Mouse (Mus musculus) cerebellum, adult 2 months (tissue): ENCODE measurements at regions not wholly inside any gene's neighbourhood (a gene's known extent, or its start where the extent isn't known, plus 50 kb on each side); places are given as distances from the start of the nearest gene placed in this dataset.
A peak's percentile ranks its signal among the peaks of the same experiment; 100 is the strongest.
"Not testable (repeated sequence)": the region's sequence is repeated elsewhere in the genome, so short reads cannot be mapped to it uniquely, and the experiment has no call there.

Experiments used
- DNase-seq, 2 experiments: peaks; one replicate each; pipeline ENCODE4 v3.0.0; 2021
- H3K27ac ChIP-seq: fragments of 200-500 bp; 2 replicates; pipeline ENCODE4 v1.5.1; 2012; ENCODE audit warnings: low read length, control low read depth, inconsistent platforms; ENCODE audit not compliant: insufficient read depth
- H3K27me3 ChIP-seq: fragments of 200-500 bp; 2 replicates; pipeline ENCODE4 v1.6.1; 2012; ENCODE audit warnings: inconsistent platforms, mild to moderate bottlenecking, low read length, moderate library complexity; ENCODE audit not compliant: control insufficient read depth, insufficient read depth
- H3K4me1 ChIP-seq: fragments of 200-500 bp; 2 replicates; pipeline ENCODE4 v1.6.1; 2011; ENCODE audit warnings: low read length; ENCODE audit not compliant: control insufficient read depth, insufficient read depth
- H3K4me3 ChIP-seq: fragments of 200-500 bp; replicated peaks from 2 replicates; pipeline ENCODE3; 2011; ENCODE audit warnings: mild to moderate bottlenecking, low read depth, low read length, control low read depth; ENCODE audit not compliant: insufficient read depth
- CTCF ChIP-seq: fragments of 200-500 bp; IDR thresholded peaks from 2 replicates; pipeline ENCODE4 v1.5.1; 2011; ENCODE audit warnings: low read depth, mild to moderate bottlenecking, control low read depth, low read length, moderate library complexity, borderline replicate concordance; ENCODE audit not compliant: insufficient read depth
- POLR2A ChIP-seq: fragments of 200-500 bp; IDR thresholded peaks from 2 replicates; pipeline ENCODE4 v1.6.1; 2011; ENCODE audit warnings: low read length, control low read depth, borderline replicate concordance; ENCODE audit not compliant: insufficient read depth
- WGBS: fragments of 180-500 bp; shearing (Covaris S2); methylation state at CpG from one replicate; pipeline ENCODE4 v1.1.7; 2018; 5-methylcytosine and 5-hydroxymethylcytosine counted together

DNA sequence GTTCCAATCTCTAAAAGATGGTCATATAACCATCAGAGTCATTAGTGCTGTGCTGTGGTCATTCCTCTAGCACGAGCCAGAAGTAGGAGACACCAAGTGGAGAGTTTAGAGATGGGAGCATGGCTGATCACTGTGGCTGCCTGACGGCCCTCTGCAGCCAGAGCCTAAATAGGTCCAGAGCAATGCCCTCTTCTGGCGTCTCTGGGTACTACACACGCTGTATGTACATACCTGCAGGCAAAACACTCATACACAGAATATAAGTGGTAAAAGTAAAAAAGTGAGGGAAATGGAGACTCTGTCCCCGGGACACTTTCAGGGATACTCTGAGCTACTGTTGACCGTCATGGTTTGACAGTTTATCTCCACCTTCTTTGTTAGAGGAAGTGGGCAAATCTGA, 91.4 kb downstream of the Gm21738 start:
- Histone ChIP-seq H3K4me1 (no peaks in the 10 kb centered on the region), H3K27ac (no peak overlapping the region), H3K4me3 (no peak overlapping the region), H3K27me3 (no peaks in the 10 kb centered on the region)
- DNase-seq: no peak
- TF ChIP-seq CTCF: no peak
- no peak for TF ChIP-seq POLR2A
- WGBS: 79% methylated on average over 6 of the region's 6 CpGs

DNA sequence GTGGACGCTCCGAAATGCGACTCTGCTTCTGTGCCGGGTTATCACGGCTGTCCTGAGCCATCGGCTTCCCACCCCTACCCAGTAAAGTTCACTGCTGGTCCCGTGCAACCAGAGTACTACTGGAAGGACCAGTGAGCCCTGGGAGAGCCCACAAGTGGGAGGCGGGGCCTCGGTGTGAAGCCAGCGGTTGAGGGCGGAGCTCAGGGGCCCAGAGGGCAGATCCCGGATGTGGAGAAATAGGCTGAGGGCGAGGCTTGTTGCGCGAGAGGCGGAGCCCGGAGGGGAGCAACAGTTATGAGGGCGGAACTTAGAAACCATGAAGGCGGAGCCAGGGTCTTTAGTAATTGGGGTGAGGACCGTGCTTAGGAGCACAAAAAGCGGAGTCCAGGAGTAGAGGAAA, 107.1 kb downstream of the Gm21738 start:
- Histone ChIP-seq H3K27me3 (no peaks in the 10 kb centered on the region; the same call in 1 of the 2 replicates), H3K27ac (no peak overlapping the region), H3K4me3 (no peak overlapping the region), H3K4me1 (no peaks in the 10 kb centered on the region)
- DNase-seq: no peak
- TF ChIP-seq CTCF: no peak
- TF ChIP-seq POLR2A: no peak
- 81% methylated on average over 21 of the region's 21 CpGs for WGBS

GRCm38 (mm10) chr14:19302859-19303258, 115.9 kb downstream of the Gm21738 start:
- H3K27me3 ChIP-seq, H3K4me3 ChIP-seq, DNase-seq, H3K27ac ChIP-seq, H3K4me1 ChIP-seq: not testable (repeated sequence)
- WGBS: 49% methylated on average over 4 of the region's 4 CpGs

DNA sequence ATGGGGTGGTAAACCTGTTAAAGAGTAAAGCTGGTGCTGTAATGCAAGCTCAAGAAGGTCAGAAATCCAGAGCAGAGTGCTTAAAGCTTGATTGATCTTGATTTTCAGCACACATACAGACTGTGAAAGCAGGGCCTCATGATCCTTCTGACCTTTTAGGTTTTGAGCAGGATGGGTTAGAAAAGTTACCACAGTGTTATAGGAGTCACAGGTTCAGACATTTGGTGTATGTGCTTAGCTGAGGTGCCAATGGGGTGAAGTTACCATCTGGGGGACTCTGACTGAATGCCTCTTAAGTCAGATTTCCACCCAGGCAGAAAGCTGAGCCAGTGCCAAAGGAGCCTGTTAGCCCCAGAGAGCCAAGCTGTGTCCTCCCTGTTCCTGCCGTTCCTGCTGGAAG, 139.6 kb downstream of the Gm21738 start:
- no peak overlapping the region for H3K4me3 ChIP-seq

GRCm38 (mm10) chr14:19277777-19278385, 140.8 kb downstream of the Gm21738 start:
- Histone ChIP-seq H3K4me1 (no peaks in the 10 kb centered on the region), H3K27ac (no peak overlapping the region), H3K4me3 (no peak overlapping the region), H3K27me3 (no peaks in the 10 kb centered on the region)
- 45% methylated on average over 4 of the region's 4 CpGs for WGBS
- TF ChIP-seq POLR2A (no peak), CTCF (no peak)
- DNase-seq: peak; percentile 20 to 55

More for the DNA sequence above, 139.6 kb downstream of the Gm21738 start:
- Histone ChIP-seq H3K4me1 (no peaks in the 10 kb centered on the region), H3K27ac (no peak overlapping the region), H3K27me3 (no peaks in the 10 kb centered on the region)
- no peak for TF ChIP-seq POLR2A
- TF ChIP-seq CTCF: no peak
- no peak for DNase-seq
- WGBS: 81% methylated on average over 1 of the region's 1 CpGs
